Mouse (Mus musculus): ENCODE data around the gene Ddx39b.

DNA sequence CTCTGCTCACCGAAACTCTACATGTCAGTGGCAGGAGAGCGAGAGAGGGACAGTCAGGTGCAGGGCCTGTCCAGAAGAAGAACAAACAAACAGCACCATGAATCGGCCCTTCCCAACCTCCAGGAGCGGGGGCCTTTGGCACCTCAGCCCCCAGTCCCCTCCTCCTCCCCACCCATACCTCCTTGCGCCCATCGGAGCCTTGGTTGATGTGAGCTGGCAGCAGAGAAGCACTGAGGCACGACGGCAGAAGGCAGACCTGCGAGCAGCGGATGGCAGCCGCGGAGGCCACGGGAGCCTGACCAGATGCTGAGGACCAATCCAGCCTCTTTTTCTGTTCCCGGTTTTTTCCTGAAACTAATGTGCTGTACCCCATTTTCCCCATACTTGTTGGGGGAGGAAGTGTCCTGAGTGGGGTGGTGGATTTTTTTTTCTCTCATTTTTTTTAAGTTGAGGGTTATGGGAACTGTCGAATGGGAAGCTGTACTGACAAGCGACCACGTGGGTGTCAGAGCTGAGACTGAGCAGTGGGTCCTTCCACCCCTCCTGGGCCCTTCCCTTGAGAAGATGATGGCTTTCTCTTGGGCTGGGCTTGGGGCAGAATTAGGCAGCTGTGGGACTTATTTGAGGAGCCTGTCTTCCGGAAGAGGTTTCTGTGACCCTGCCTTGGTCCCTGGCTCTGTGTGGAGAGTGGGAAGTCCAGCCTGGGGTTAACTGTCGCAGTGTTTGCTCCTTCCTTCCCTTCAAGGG is 8.1 kb downstream of the Ddx39b start:
- TF ChIP-seq CTCF (IDR thresholded peaks at IDR 0.05; ENCODE audit: insufficient read depth, low read depth, low read length) (no peak), POLR2A (IDR thresholded peaks at IDR 0.05; ENCODE audit: insufficient read depth, low read depth, low read length) (no peak)
